Mouse (Mus musculus) midbrain, embryonic 11.5 days (tissue): ENCODE data around the gene Bad. TPM values are rescaled to one million over a fixed set of nuclear protein-coding genes. Genes with fewer than 3 reads are reported as not detected.

Experiments used
- ATAC-seq: fragments of 200-750 bp; cut with Nextera tagmentation; 2 replicates; pipeline ENCODE4 v1.8.0; 2017; ENCODE audit warnings: moderate TSS enrichment, moderate library complexity; ENCODE audit not compliant: low FRiP score
- DNase-seq: peaks from one replicate; pipeline ENCODE4 v3.0.0; 2015; ENCODE audit warnings: low spot score; ENCODE audit errors: missing footprints
- H3K27ac ChIP-seq: fragments of 300-500 bp; sonication (generic); 2 replicates; pipeline ENCODE4 v1.5.1; 2014; ENCODE audit warnings: low read depth, low read length
- H3K27me3 ChIP-seq: fragments of 300-500 bp; sonication (generic); 2 replicates; pipeline ENCODE4 v1.6.1; 2014; ENCODE audit warnings: mild to moderate bottlenecking, low read length, moderate library complexity, mixed read lengths; ENCODE audit not compliant: control insufficient read depth, insufficient read depth
- H3K36me3 ChIP-seq: fragments of 300-500 bp; sonication (generic); 2 replicates; pipeline ENCODE4 v1.6.1; 2014; ENCODE audit warnings: mild to moderate bottlenecking, low read length, moderate library complexity, mixed read lengths; ENCODE audit not compliant: control insufficient read depth, insufficient read depth
- H3K4me1 ChIP-seq: fragments of 300-500 bp; sonication (generic); 2 replicates; pipeline ENCODE4 v1.6.1; 2014; ENCODE audit warnings: low read length; ENCODE audit not compliant: control insufficient read depth, insufficient read depth
- H3K4me2 ChIP-seq: fragments of 300-500 bp; sonication (generic); 2 replicates; pipeline ENCODE4 v1.6.1; 2014; ENCODE audit warnings: mild to moderate bottlenecking, moderate library complexity
- H3K4me3 ChIP-seq: fragments of 300-500 bp; sonication (generic); 2 replicates; pipeline ENCODE4 v1.5.1; 2014; ENCODE audit warnings: low read depth, low read length
- H3K9ac ChIP-seq: fragments of 300-500 bp; sonication (generic); 2 replicates; pipeline ENCODE4 v1.6.1; 2014; ENCODE audit warnings: low read length
- H3K9me3 ChIP-seq: fragments of 300-500 bp; sonication (generic); 2 replicates; pipeline ENCODE4 v1.6.1; 2016; ENCODE audit warnings: low read length; ENCODE audit not compliant: control insufficient read depth
- WGBS: fragments of 180-500 bp; shearing (Covaris S2); extraction: QIAGEN DNeasy Blood & Tissue Kit; methylation state at CpG from one replicate; pipeline ENCODE4 v1.1.7; 2014; 5-methylcytosine and 5-hydroxymethylcytosine counted together
- polyA plus RNA-seq: library from polyadenylated mRNA; unstranded; fragments of >200 nt; fragmentation: Nextera tagmentation; extraction: Ambion mirVana; gene quantifications from 2 replicates; pipeline ENCODE4 v1.2.1, GENCODE M21; 2014

The Bad gene
- polyA plus RNA-seq, 1 experiment from 2014 or later = 55.9 TPM

DNA sequence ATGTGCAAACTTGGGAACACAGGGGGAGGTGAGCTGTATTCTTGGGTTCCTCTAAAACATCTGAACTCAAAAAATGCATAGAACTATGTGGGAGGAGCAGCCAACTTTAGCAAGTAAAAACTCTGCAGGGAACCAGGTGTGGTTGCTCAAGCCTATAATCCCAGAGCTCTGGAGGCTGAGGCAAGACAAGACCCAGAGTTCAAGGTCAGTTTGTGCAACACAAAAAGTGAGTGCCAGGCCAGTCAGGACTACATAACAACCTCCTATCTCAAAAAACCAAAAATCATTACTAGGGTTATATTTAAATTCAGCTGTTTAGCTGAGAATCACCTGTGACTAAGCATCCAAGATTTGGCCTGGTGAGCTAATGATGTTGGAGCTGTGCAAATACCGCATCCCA lies 9.6 kb upstream of the Bad start:
- Histone ChIP-seq H3K9me3 (no peaks in the 10 kb centered on the region), H3K27ac (no peak overlapping the region), H3K9ac (no peak overlapping the region), H3K4me3 (no peak overlapping the region), H3K4me2 (no peak overlapping the region), H3K27me3 (peaks cover 70% of the 10 kb centered on the region), H3K4me1 (peaks cover 6% of the 10 kb centered on the region), H3K36me3 (no peaks in the 10 kb centered on the region)
- DNase-seq (no peak), ATAC-seq (no peak)
- 35% methylated on average over 1 of the region's 1 CpGs for WGBS

DNA sequence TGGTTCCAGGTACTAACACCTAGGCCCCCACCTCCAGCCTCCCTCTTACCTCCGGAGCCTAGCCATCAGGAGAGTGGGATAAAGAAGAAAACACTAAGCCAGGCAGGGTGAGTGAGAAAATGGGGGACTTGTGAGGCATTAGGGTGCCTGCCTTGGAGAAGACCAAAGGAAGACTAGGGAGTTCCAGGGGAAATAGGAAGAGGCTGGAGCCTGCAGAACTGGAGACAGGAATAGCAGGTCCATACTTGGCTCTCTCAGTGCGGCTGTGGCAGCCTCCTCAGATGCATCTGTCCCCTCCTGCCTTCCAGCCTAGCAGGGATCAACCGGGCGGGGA lies 8.6 kb upstream of the Bad start:
- peaks cover 60% of the 10 kb centered on the region for H3K27me3 ChIP-seq
- H3K4me1 ChIP-seq = peaks cover 6% of the 10 kb centered on the region
- 15% methylated on average over 4 of the region's 4 CpGs for WGBS
- H3K9me3 ChIP-seq = no peaks in the 10 kb centered on the region
- H3K4me2 ChIP-seq = peak overlapping the region; percentile 43; the same call in 1 of the 2 replicates
- no peak overlapping the region for H3K27ac ChIP-seq
- H3K36me3 ChIP-seq = no peaks in the 10 kb centered on the region
- no peak overlapping the region for H3K4me3 ChIP-seq
- DNase-seq = no peak
- no peak overlapping the region for H3K9ac ChIP-seq
- no peak for ATAC-seq

DNA sequence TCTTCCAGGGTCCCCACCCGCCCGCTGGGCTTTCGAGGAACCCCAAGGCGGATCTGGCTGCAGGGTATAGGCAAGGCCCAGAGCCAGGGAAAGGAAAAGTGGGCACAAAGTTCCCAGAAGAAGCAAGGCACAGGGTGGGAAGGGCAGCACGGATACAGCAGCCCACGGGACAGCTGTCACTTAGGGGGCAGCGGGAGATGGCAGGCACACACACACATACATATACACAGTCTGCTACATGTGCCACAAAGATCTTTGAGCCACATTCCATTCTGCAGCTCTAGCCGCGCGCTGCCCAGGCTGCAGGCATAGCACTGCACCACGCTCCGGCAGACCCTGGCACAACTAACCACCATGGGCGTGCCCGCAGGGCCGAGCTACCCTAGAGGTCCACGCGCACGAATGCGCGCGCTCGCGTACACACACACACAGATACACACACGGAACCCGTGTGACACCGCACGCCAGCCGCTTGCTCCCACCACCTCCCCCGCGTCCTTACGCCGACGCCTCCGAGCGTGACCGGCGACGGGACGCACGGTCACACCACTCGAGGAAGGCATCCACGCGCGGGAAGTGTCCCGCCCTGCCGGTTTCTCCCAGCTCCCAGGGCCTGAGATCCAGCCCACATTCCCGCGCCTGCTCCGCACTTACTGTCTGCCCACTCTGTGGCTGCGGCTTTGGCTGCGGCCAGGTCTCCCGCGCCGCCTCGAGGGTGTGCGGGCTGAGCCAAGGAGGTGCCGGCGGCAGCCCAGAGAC lies 8.0 kb upstream of the Bad start:
- H3K9me3 ChIP-seq = no peaks in the 10 kb centered on the region
- H3K27ac ChIP-seq = no peak overlapping the region
- peaks cover 6% of the 10 kb centered on the region for H3K4me1 ChIP-seq
- WGBS = 5% methylated on average over 58 of the region's 58 CpGs
- peak overlapping the region; percentile 39; the same call in 1 of the 2 replicates for H3K9ac ChIP-seq
- DNase-seq (peak; percentile 91), ATAC-seq (peak; percentile 35; the same call in 1 of the 2 replicates)
- no peaks in the 10 kb centered on the region for H3K36me3 ChIP-seq
- H3K4me2 ChIP-seq = peak overlapping the region; percentile 43
- peaks cover 56% of the 10 kb centered on the region for H3K27me3 ChIP-seq
- H3K4me3 ChIP-seq = peak overlapping the region; percentile 26

DNA sequence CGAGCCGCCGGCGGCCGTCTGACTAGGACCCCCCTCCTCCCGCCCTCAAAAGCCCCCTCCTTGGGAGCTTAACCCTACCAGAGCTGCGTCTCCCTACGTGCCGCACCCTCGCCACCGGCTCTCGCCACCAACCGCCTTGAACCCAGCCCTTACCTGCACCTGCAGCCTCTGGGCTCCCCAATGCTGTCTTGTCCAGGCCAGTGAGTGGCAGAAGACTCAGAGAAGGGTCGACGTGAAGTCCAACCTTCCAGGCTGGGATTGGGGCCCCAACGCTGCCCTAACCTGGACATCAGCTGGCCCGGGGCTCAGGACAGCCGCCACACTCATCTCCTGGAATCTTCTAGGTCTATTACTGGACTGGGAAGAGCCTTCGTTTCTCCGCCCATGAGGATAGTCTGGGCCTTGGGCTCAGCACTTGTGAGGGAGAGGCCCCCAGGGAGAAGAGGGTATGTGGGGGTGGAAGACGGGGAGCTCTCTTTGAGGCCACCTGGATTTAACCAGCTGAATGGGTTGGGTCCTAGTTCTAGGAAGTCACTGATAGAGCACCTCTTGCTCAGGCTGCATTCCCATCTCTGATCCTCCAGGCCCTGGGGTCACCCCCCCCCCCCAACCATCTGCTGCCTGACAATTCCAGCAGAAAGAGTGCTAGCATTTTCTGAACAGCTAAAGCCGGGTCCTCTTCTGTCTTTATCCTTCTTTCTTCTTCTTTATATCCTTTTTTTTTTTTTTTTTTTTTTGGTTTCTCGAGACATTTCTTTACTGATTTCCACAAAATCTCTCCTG lies 7.3 kb upstream of the Bad start, which contains the start of gene Kcnk4:
TSS of gene Kcnk4 (minus strand) at position 321 of the 783 bp plus-strand sequence.
- Histone ChIP-seq H3K4me3 (peak within 1 kb of the TSS; percentile 26), H3K27me3 (peaks cover 56% of the 10 kb centered on the region), H3K9me3 (no peaks in the 10 kb centered on the region), H3K9ac (peak within 1 kb of the TSS; percentile 39; the same call in 1 of the 2 replicates), H3K36me3 (no peaks in the 10 kb centered on the region), H3K4me1 (peaks cover 6% of the 10 kb centered on the region), H3K27ac (no peak within 1 kb of the TSS), H3K4me2 (peak within 1 kb of the TSS; percentile 43)
- ATAC-seq = no peak; the same call in 1 of the 2 replicates
- WGBS = 9% methylated on average over 23 of the region's 23 CpGs
- DNase-seq = no peak

DNA sequence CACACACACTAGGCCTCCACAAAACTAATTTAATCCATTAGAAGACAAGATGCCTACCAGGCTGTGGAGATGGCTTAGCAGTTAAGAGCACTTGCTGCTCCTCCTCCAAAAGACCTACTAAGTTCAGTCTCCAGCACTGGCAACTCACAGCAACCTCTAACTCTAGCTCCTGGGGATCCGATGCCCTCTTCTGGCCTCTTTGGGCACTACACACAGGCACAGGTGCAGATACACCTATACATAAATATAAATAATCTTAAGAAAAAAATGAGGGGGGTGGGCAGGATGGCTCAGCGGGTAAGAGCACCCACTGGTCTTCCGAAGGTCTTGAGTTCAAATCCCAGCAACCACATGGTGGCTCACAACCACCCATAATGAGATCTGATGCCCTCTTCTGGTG lies 5.4 kb upstream of the Bad start:
- 26% methylated on average over 3 of the region's 3 CpGs for WGBS
- peaks cover 49% of the 10 kb centered on the region for H3K27me3 ChIP-seq
- no peak overlapping the region for H3K4me3 ChIP-seq
- no peak for ATAC-seq
- no peaks in the 10 kb centered on the region for H3K9me3 ChIP-seq
- H3K36me3 ChIP-seq = no peaks in the 10 kb centered on the region
- H3K4me2 ChIP-seq = no peak overlapping the region
- DNase-seq = no peak
- H3K9ac ChIP-seq = no peak overlapping the region
- peaks cover 15% of the 10 kb centered on the region for H3K4me1 ChIP-seq
- no peak overlapping the region for H3K27ac ChIP-seq

DNA sequence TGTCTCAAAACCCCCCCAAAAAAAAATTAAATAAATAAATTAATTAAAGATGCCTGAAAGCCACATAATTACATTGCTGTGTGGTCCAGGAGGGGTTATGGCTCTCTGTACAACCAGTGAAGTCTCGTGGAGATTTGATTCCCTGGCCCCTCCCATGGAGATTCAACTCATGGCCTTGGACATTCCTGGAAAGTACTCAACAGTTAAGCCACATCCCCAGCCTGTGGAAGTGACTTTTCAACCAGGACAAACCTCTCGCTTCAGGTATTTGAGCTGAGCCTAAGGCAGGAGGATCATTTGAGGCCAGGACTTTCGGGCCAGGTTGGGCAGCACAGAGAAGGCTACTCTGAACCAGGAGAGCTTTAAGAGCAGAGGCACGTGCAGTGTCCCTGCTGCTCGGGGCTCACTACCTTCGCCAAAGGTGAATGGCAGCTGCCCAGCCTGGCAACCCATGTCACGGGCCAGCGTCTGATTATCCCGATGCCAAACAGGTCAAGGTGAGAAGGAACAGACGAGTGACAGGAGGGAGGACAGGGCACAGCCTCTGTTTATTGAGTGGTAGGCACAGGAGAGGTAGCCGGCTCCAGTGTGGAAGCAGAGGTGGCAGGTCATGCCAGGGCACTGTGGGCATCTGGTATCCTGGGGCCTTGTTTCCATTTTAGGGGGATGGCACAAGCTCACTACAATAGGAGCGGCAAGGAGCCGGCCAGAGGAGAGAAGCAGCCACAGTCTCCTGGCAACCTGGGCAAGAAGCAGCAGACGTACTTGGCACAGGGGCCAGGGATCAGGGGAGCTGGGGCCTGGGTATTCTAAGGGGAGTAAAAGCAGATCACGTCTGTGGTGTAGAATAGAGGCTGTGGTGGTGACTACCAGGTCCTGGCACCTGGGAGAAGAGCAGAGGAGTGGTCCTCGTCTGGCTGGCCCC lies 3.9 kb upstream of the Bad start:
- no peaks in the 10 kb centered on the region for H3K9me3 ChIP-seq
- no peak overlapping the region for H3K27ac ChIP-seq
- no peak for DNase-seq
- H3K4me1 ChIP-seq = peaks cover 17% of the 10 kb centered on the region
- H3K36me3 ChIP-seq = no peaks in the 10 kb centered on the region
- H3K4me3 ChIP-seq = no peak overlapping the region
- peaks cover 35% of the 10 kb centered on the region for H3K27me3 ChIP-seq
- 82% methylated on average over 16 of the region's 16 CpGs for WGBS
- no peak for ATAC-seq
- no peak overlapping the region for H3K4me2 ChIP-seq
- H3K9ac ChIP-seq = 0 out of 2 replicates have a peak overlapping the region, but pooled peaks have one; percentile 2

DNA sequence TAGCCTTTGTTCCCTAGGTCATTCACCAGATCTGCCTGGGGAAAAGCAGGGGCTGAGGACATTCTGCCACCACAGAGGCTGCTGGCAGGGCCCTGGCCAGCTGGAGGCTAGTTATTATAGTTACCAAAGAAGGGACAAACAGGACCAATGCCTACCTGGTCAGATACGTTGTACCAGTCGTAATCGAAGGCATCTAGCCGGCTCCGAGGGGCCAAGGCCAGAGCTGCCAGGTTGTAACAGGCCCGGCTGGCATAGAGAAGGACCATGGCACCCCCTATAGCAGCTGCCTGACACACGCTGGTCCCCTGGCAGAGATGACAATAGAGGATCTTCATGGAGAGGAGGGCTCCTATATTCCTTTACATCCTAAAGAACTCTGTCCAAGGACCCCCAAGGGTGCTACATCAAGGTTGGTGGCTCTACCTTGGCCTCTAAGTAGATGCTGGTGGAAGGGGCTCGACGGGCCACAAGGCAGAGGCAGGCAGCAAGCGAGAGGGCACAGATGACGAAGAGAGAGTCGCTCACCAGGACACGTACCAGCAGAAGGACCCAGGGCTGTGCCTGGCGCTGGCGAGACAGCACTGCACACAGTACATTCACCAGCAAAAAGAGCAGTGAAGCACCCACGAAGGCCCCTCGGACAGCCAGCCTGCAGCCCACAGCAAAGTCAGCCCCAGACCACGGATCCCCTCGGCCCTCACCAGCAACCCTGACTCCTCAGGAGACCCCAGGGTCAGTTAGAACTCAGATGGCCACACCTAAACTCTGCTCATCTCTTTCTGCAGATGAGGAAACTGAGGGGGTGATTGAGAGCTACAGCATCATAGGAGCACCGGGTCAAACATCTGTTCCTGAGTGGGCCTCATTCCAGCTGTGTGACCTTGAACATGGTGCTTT lies 2.3 kb upstream of the Bad start:
- 89% methylated on average over 20 of the region's 20 CpGs for WGBS
- no peak for ATAC-seq
- Histone ChIP-seq H3K27me3 (peaks cover 19% of the 10 kb centered on the region), H3K4me1 (peaks cover 14% of the 10 kb centered on the region), H3K4me2 (no peak overlapping the region), H3K9me3 (no peaks in the 10 kb centered on the region), H3K9ac (no peak overlapping the region), H3K4me3 (no peak overlapping the region), H3K27ac (no peak overlapping the region), H3K36me3 (no peaks in the 10 kb centered on the region)
- DNase-seq = no peak
